Mouse (Mus musculus) embryonic facial prominence, embryonic 14.5 days (tissue): ENCODE measurements around the gene Krt33a. TPM values are rescaled to one million over a fixed set of nuclear protein-coding genes. Genes with fewer than 3 reads are reported as not detected.

Source experiments
- ATAC-seq: fragments of 200-750 bp; cut with Nextera tagmentation; 2 replicates; pipeline ENCODE4 v1.8.0; 2017; ENCODE audit warnings: low read depth, moderate number of reproducible peaks, moderate TSS enrichment
- DNase-seq: peaks from one replicate; pipeline ENCODE4 v3.0.0-alpha.2; 2015; ENCODE audit warnings: low spot score
- H3K27ac ChIP-seq: fragments of 300-500 bp; sonication (generic); replicated peaks from 2 replicates; pipeline ENCODE4 v1.5.1; 2014; ENCODE audit warnings: low read depth, mild to moderate bottlenecking, low read length, moderate library complexity
- H3K27me3 ChIP-seq: fragments of 300-500 bp; sonication (generic); replicated peaks from 2 replicates; pipeline ENCODE4 v1.6.1; 2014; ENCODE audit warnings: low read length; ENCODE audit not compliant: control insufficient read depth, insufficient read depth
- H3K36me3 ChIP-seq: fragments of 300-500 bp; sonication (generic); 2 replicates; pipeline ENCODE4 v1.6.1; 2014; ENCODE audit warnings: low read length, mixed read lengths; ENCODE audit not compliant: control insufficient read depth, insufficient read depth
- H3K4me1 ChIP-seq: fragments of 300-500 bp; sonication (generic); 2 replicates; pipeline ENCODE4 v1.6.1; 2014; ENCODE audit warnings: antibody characterized with exemption, low read length; ENCODE audit not compliant: control insufficient read depth, insufficient read depth
- H3K4me2 ChIP-seq: fragments of 300-500 bp; sonication (generic); 2 replicates; pipeline ENCODE4 v1.6.1; 2014; ENCODE audit warnings: low read depth, mild to moderate bottlenecking, low read length, moderate library complexity, mixed read lengths
- H3K4me3 ChIP-seq: fragments of 300-500 bp; sonication (generic); 2 replicates; pipeline ENCODE4 v1.5.1; 2014; ENCODE audit warnings: low read depth, mild to moderate bottlenecking, low read length
- H3K9ac ChIP-seq: fragments of 300-500 bp; sonication (generic); 2 replicates; pipeline ENCODE4 v1.6.1; 2014; ENCODE audit warnings: low read depth, mild to moderate bottlenecking, low read length, moderate library complexity, mixed read lengths
- H3K9me3 ChIP-seq: fragments of 300-500 bp; sonication (generic); 2 replicates; pipeline ENCODE4 v1.6.1; 2016; ENCODE audit warnings: low read length; ENCODE audit not compliant: control insufficient read depth
- WGBS: fragments of 180-500 bp; shearing (Covaris S2); extraction: QIAGEN DNeasy Blood & Tissue Kit; methylation state at CpG from one replicate; pipeline ENCODE4 v1.1.7; 2014; 5-methylcytosine and 5-hydroxymethylcytosine counted together
- polyA plus RNA-seq: library from polyadenylated mRNA; unstranded; fragments of >200 nt; fragmentation: Nextera tagmentation; extraction: Ambion mirVana; gene quantifications from 2 replicates; pipeline ENCODE4 v1.2.1, GENCODE M21; 2014

Krt33a gene
- polyA plus RNA-seq, 1 experiment from 2014 or later = 0.54 TPM

- Histone ChIP-seq H3K9ac (no peak overlapping the region), H3K4me2 (no peak overlapping the region), H3K4me1 (no peaks in the 10 kb centered on the region), H3K36me3 (no peaks in the 10 kb centered on the region), H3K4me3 (no peak overlapping the region), H3K27me3 (no peaks in the 10 kb centered on the region), H3K27ac (no peak overlapping the region), H3K9me3 (no peaks in the 10 kb centered on the region)
- WGBS = 66% methylated on average over 5 of the region's 5 CpGs
- no peak for DNase-seq
- no peak for ATAC-seq
Observed at GRCm38 (mm10) chr11:100021438-100021837, 5.4 kb upstream of the Krt33a start.

- no peaks in the 10 kb centered on the region for H3K4me1 ChIP-seq
- WGBS = 79% methylated on average over 1 of the region's 1 CpGs
- H3K27ac ChIP-seq = no peak overlapping the region
- H3K4me2 ChIP-seq = no peak overlapping the region
- H3K4me3 ChIP-seq = no peak overlapping the region
- DNase-seq (no peak), ATAC-seq (no peak)
- no peaks in the 10 kb centered on the region for H3K36me3 ChIP-seq
- no peak overlapping the region for H3K9ac ChIP-seq
- H3K27me3 ChIP-seq = no peaks in the 10 kb centered on the region
- H3K9me3 ChIP-seq = no peaks in the 10 kb centered on the region
Observed at GRCm38 (mm10) chr11:100019466-100019865, 3.5 kb upstream of the Krt33a start.

- Histone ChIP-seq H3K9me3 (no peaks in the 10 kb centered on the region), H3K9ac (no peak overlapping the region), H3K4me2 (no peak overlapping the region), H3K4me1 (no peaks in the 10 kb centered on the region), H3K36me3 (no peaks in the 10 kb centered on the region), H3K4me3 (no peak overlapping the region), H3K27me3 (no peaks in the 10 kb centered on the region), H3K27ac (0 out of 2 replicates have a peak overlapping the region, but pooled peaks have one; percentile 15)
- DNase-seq = peak; percentile 46
- no peak for ATAC-seq
- WGBS = 69% methylated on average over 4 of the region's 4 CpGs
Observed at GRCm38 (mm10) chr11:100013691-100014171, 2.3 kb downstream of the Krt33a start.

- DNase-seq (no peak), ATAC-seq (no peak)
- H3K36me3 ChIP-seq = no peaks in the 10 kb centered on the region
- no peaks in the 10 kb centered on the region; the same call in 1 of the 2 replicates for H3K4me1 ChIP-seq
- no peaks in the 10 kb centered on the region for H3K9me3 ChIP-seq
- 81% methylated on average over 5 of the region's 5 CpGs for WGBS
- no peak overlapping the region for H3K27ac ChIP-seq
- H3K4me3 ChIP-seq = no peak overlapping the region
- no peak overlapping the region for H3K9ac ChIP-seq
- H3K27me3 ChIP-seq = no peaks in the 10 kb centered on the region
- H3K4me2 ChIP-seq = no peak overlapping the region
Observed at GRCm38 (mm10) chr11:100010682-100011081, 5.3 kb downstream of the Krt33a start.

GRCm38 (mm10) chr11:100008336-100008735 is 7.7 kb downstream of the Krt33a start:
- DNase-seq (no peak), ATAC-seq (no peak)
- no peaks in the 10 kb centered on the region; the same call in 1 of the 2 replicates for H3K4me1 ChIP-seq
- H3K27me3 ChIP-seq = no peaks in the 10 kb centered on the region
- 84% methylated on average over 5 of the region's 5 CpGs for WGBS
- no peak overlapping the region for H3K27ac ChIP-seq
- no peak overlapping the region for H3K4me2 ChIP-seq
- no peak overlapping the region for H3K4me3 ChIP-seq
- H3K9me3 ChIP-seq = no peaks in the 10 kb centered on the region
- no peak overlapping the region for H3K9ac ChIP-seq
- H3K36me3 ChIP-seq = no peaks in the 10 kb centered on the region

GRCm38 (mm10) chr11:100006624-100007023 is 9.4 kb downstream of the Krt33a start:
- no peaks in the 10 kb centered on the region for H3K27me3 ChIP-seq
- no peaks in the 10 kb centered on the region; the same call in 1 of the 2 replicates for H3K4me1 ChIP-seq
- H3K9ac ChIP-seq = no peak overlapping the region
- no peak overlapping the region for H3K27ac ChIP-seq
- H3K36me3 ChIP-seq = no peaks in the 10 kb centered on the region
- H3K4me2 ChIP-seq = no peak overlapping the region
- no peak for DNase-seq
- WGBS = 54% methylated on average over 3 of the region's 3 CpGs
- H3K4me3 ChIP-seq = no peak overlapping the region
- H3K9me3 ChIP-seq = no peaks in the 10 kb centered on the region
- no peak for ATAC-seq

- Histone ChIP-seq H3K4me2 (no peak overlapping the region), H3K9me3 (no peaks in the 10 kb centered on the region), H3K27ac (no peak overlapping the region), H3K9ac (no peak overlapping the region), H3K27me3 (no peaks in the 10 kb centered on the region), H3K4me1 (no peaks in the 10 kb centered on the region; the same call in 1 of the 2 replicates), H3K36me3 (no peaks in the 10 kb centered on the region), H3K4me3 (no peak overlapping the region)
- DNase-seq = peak; percentile 53
- WGBS = 85% methylated on average over 8 of the region's 8 CpGs
- ATAC-seq = no peak
Observed at GRCm38 (mm10) chr11:100005905-100006304, 10.1 kb downstream of the Krt33a start.

- Histone ChIP-seq H3K9ac (no peak overlapping the region), H3K4me1 (no peaks in the 10 kb centered on the region; the same call in 1 of the 2 replicates), H3K27me3 (no peaks in the 10 kb centered on the region), H3K9me3 (no peaks in the 10 kb centered on the region), H3K27ac (no peak overlapping the region), H3K36me3 (no peaks in the 10 kb centered on the region), H3K4me2 (no peak overlapping the region), H3K4me3 (no peak overlapping the region)
- ATAC-seq (no peak), DNase-seq (peak; percentile 52)
- 22% methylated on average over 6 of the region's 6 CpGs for WGBS
Observed at GRCm38 (mm10) chr11:100004846-100005245, 11.2 kb downstream of the Krt33a start.

- H3K27ac ChIP-seq = no peak overlapping the region
- H3K4me2 ChIP-seq = no peak overlapping the region
- no peaks in the 10 kb centered on the region for H3K9me3 ChIP-seq
- no peaks in the 10 kb centered on the region for H3K4me1 ChIP-seq
- no peak overlapping the region for H3K9ac ChIP-seq
- no peak for DNase-seq
- peaks cover 10% of the 10 kb centered on the region for H3K27me3 ChIP-seq
- H3K36me3 ChIP-seq = no peaks in the 10 kb centered on the region
- 86% methylated on average over 7 of the region's 7 CpGs for WGBS
- ATAC-seq = no peak
- H3K4me3 ChIP-seq = no peak overlapping the region
Observed at GRCm38 (mm10) chr11:99999091-99999490, 16.9 kb downstream of the Krt33a start.
